Mouse (Mus musculus) large intestine, adult 2 months (tissue): Measurements from ENCODE around the gene N6amt1. TPM values are rescaled to one million over a fixed set of nuclear protein-coding genes. Genes with fewer than 3 reads are reported as not detected.

Experiments used
- DNase-seq: peaks from one replicate; pipeline ENCODE4 v3.0.0-alpha.2; 2012; ENCODE audit warnings: low read depth, low spot score
- WGBS: fragments of 180-500 bp; shearing (Covaris S2); methylation state at CpG from one replicate; pipeline ENCODE4 v1.1.7; 2018; 5-methylcytosine and 5-hydroxymethylcytosine counted together
- polyA plus RNA-seq: library from polyadenylated mRNA; depleted of rRNA; stranded (reverse); fragments of >200 nt; gene quantifications from 2 replicates; pipeline ENCODE4 v1.2.3, GENCODE M21; 2012; rRNA removed

Gene N6amt1
- polyA plus RNA-seq, 1 experiment, result 3.6 TPM

DNA sequence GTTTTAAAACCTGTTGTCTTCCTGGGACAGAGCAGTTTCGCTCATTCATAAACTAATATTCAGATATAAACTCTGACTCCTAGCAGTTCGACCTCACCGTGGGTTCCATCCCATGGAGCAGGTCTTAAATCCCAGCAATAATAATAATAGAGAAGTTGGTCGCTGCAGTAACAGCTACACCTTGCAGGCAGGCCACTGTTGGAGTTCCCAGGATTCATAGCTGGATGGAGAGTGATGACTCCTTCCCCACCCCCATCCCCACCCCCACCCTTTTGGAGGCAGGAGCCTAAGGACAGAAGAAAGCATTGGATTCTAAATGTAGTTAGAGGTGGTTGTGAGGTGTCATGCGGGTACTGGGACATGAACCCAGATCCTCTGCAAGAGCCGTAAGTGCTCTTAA is 12.5 kb downstream of the N6amt1 start:
- DNase-seq, result no peak
- WGBS, result 92% methylated on average over 6 of the region's 6 CpGs

DNA sequence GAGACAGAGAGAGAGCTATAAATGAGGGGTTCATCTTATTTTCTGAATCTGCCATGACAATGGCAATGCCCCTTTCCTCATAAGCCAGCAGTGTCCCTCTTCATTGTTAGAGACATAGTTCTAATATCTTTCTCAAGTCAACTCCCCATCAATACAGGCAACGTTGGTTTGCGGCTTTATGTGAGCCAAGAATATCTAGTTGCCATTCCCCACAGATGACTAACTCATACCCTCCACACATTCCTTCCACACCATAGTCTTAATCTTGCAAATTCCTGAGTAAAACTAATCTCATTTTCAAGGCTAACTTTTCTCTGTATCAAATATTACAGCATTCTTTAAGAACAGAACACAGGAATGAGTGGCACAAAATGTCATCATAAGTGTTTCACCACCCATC is 29.0 kb downstream of the N6amt1 start:
- DNase-seq, result no peak
- 81% methylated on average over 2 of the region's 2 CpGs for WGBS

- 88% methylated on average over 2 of the region's 2 CpGs for WGBS
- no peak for DNase-seq
Observed at GRCm38 (mm10) chr16:87384366-87384765, 30.4 kb downstream of the N6amt1 start.

DNA sequence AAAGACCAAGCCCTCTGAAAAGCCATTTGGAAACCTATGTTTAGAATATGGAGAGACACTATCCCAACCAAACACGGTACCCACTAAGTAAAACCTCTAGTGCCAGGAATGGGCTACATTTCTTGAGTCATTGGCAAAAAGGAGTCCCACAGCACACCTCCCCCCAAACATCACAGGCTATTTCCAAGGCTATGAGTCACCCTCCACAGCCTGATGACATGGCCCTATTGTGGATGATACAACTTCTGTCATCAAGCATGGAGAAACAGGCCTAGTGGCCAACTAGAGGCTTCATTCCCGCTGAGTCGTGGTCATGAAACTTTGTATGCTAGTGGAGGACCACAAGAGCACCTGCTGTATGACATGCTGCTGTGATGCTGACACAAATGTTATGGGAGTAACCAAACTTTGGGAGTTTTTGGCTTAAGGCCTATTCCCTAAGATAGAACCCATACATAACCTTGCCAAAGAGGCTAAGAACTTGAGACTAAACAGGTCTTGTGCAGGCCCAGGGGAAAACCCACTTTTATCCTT is 33.5 kb downstream of the N6amt1 start:
- no peak for DNase-seq
- WGBS, result 91% methylated on average over 3 of the region's 3 CpGs

- 46% methylated on average over 16 of the region's 16 CpGs for WGBS
- DNase-seq, result peak; percentile 31
Observed at GRCm38 (mm10) chr16:87393813-87394548, 40.0 kb downstream of the N6amt1 start.

- WGBS, result 67% methylated on average over 3 of the region's 3 CpGs
- DNase-seq, result peak; percentile 33
Observed at GRCm38 (mm10) chr16:87405001-87405400, 51.0 kb downstream of the N6amt1 start.

Other genes starting within 250 kb of the N6amt1 start
- 4.1 and 6.6 TPM in 2 replicates for gene Ltn1, start 78.4 kb downstream of the N6amt1 start, polyA plus RNA-seq
- 24.4 and 34.8 TPM in 2 replicates for gene Rwdd2b, start 86.4 kb downstream of the N6amt1 start, polyA plus RNA-seq
- gene Usp16, start 100.5 kb downstream of the N6amt1 start, polyA plus RNA-seq, result 25.2 and 27.0 TPM in 2 replicates
- 27.4 and 31.4 TPM in 2 replicates for gene Cct8, start 141.7 kb downstream of the N6amt1 start, polyA plus RNA-seq
- gene Map3k7cl, start 199.1 kb downstream of the N6amt1 start, polyA plus RNA-seq, result 0.41 and 0.53 TPM in 2 replicates